Mouse (Mus musculus): ENCODE results near the gene Spata31d1d. TPM values are rescaled to one million over a fixed set of nuclear protein-coding genes. Genes with fewer than 3 reads are reported as not detected.
A peak's percentile ranks its signal among the peaks of the same experiment; 100 is the strongest.
"Not testable (repeated sequence)": the region's sequence is repeated elsewhere in the genome, so short reads cannot be mapped to it uniquely, and the experiment has no call there.

The Spata31d1d gene
- polyA plus RNA-seq, 1 experiment from 2014 or later: not detected

DNA sequence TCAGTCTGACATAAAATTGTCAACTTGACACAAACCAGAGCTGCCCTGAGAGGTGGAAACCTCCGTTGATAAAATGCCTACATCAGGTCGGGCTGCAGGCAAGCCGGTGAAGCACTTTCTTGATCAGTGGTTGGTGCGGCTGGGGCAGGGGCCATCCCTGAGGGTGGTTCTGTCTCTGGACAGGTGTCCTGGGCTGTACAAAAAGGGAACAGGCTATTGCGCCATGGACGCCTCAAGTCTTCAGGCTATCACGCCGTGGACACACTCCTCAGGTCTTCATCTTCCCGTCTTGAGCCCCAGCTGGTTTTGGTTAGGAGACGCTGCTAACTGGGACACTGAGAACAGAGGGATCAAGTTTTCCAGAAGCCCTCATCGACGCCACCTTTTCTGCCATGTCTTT is 18.8 kb upstream of the Spata31d1d start:
- H3K27me3 ChIP-seq (ENCODE audit: low read depth, poor library complexity, severe bottlenecking): no peaks in the 10 kb centered on the region
- H3K27ac ChIP-seq: no peak overlapping the region
- peaks cover 16% of the 10 kb centered on the region for H3K36me3 ChIP-seq
- DNase-seq (ENCODE audit: low spot score): peak; percentile 40
- H3K4me1 ChIP-seq: peaks cover 18% of the 10 kb centered on the region
- no peaks in the 10 kb centered on the region for H3K9me3 ChIP-seq (replicated peaks)
- WGBS: 27% methylated on average over 12 of the region's 12 CpGs
- no peak overlapping the region for H3K4me3 ChIP-seq

DNA sequence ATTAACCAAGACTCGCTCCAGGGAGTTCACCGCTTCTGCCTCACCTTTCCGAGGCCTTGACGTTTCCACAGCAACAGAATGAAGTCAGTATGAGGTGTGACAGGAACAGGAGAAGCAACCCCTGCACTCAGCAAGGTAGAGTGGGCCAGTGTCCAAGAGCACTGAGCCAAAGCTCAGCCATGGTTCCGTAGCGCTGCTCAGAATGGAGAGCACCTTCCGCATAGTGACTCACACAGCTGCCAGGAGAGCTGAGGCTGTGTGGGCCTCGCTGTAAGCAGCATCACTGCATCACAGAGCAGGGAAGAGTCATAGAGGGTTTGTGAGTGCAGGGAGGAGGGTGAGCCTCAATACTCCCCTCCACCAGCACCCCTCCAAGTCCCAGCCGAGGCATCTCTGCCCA is 15.2 kb upstream of the Spata31d1d start, which contains the start of gene 1700014D04Rik:
TSS of gene 1700014D04Rik (minus strand) at position 42 of the 400 bp plus-strand sequence.
- H3K4me1 ChIP-seq: peaks cover 18% of the 10 kb centered on the region
- no peak within 1 kb of the TSS for H3K27ac ChIP-seq
- H3K27me3 ChIP-seq (ENCODE audit: low read depth, poor library complexity, severe bottlenecking): no peaks in the 10 kb centered on the region
- H3K9me3 ChIP-seq (replicated peaks): no peaks in the 10 kb centered on the region
- H3K4me3 ChIP-seq: no peak within 1 kb of the TSS
- 80% methylated on average over 9 of the region's 9 CpGs for WGBS
- DNase-seq (ENCODE audit: low spot score): no peak
- no peaks in the 10 kb centered on the region for H3K36me3 ChIP-seq

DNA sequence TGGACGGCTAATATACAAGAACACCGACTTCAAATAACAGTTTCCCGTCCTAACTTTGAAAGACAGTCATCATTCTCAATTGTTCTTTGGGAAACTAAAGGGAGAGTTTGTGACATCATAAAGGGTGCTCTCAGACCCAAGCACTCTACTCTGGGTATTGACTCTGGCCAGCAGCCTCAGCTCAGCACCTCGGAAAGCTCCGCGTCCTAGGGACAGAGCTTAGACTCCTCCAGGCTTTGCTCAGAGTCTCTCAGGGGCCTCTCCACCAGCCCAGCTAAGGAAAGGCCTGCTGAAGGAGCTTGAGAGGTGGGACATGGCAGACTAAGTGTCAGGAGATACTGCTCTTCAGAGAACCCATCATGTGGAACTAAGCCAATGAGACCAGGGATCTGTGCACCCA is 14.6 kb upstream of the Spata31d1d start:
- no peaks in the 10 kb centered on the region for H3K27me3 ChIP-seq (ENCODE audit: low read depth, poor library complexity, severe bottlenecking)
- no peaks in the 10 kb centered on the region for H3K36me3 ChIP-seq
- no peaks in the 10 kb centered on the region for H3K9me3 ChIP-seq (replicated peaks)
- no peak overlapping the region for H3K27ac ChIP-seq
- H3K4me1 ChIP-seq: peaks cover 15% of the 10 kb centered on the region
- peak; percentile 47 for DNase-seq (ENCODE audit: low spot score)
- WGBS: 66% methylated on average over 6 of the region's 6 CpGs
- H3K4me3 ChIP-seq: no peak overlapping the region

DNA sequence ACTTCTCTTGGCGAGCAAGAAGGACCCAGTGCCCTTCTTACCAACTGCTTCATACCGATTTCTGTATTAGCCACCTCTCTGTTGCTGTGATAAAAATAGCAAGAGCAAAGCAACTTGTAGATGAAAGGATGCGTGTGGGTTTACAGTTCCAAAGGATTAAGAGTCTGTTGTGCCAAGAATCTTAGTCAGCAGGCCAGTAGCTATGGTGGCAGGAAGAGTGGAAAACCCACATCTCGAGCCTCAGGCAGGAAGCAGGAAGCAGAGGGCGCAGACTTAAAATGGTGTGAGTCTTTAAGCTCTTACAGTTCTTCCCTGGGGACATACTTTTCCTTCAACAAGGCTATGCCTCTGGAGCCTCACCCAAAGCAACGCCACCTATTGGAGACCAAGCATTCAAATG is 13.9 kb upstream of the Spata31d1d start:
- no peak for DNase-seq (ENCODE audit: low spot score)
- H3K4me3 ChIP-seq: no peak overlapping the region
- H3K27me3 ChIP-seq (ENCODE audit: low read depth, poor library complexity, severe bottlenecking): no peaks in the 10 kb centered on the region
- 88% methylated on average over 6 of the region's 6 CpGs for WGBS
- H3K36me3 ChIP-seq: no peaks in the 10 kb centered on the region
- no peak overlapping the region for H3K27ac ChIP-seq
- H3K4me1 ChIP-seq: peaks cover 8% of the 10 kb centered on the region
- H3K9me3 ChIP-seq (replicated peaks): no peaks in the 10 kb centered on the region

DNA sequence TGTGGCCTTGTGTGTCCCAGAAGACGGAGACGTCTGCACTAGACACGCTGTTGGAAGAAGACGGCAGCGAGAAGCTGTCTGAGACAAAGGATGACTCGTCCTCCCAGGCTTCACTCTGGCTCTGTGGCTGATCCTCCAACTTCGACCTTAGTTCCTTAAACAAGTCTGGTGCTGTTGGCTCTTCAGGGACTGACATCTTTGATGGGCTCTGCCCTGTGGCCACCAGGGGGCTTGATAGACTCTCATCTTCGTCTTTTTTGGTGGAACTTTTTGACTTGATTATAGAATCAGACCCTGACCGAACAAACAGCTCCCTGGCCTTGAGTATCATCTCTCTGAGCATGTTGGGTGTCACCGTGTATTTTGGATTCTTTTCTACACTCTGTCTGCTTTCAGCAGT is 10.1 kb upstream of the Spata31d1d start:
- Histone ChIP-seq H3K4me1 (no peaks in the 10 kb centered on the region), H3K36me3 (no peaks in the 10 kb centered on the region), H3K4me3 (no peak overlapping the region), H3K9me3 (replicated peaks) (no peaks in the 10 kb centered on the region), H3K27me3 (ENCODE audit: low read depth, poor library complexity, severe bottlenecking) (no peaks in the 10 kb centered on the region), H3K27ac (no peak overlapping the region)
- DNase-seq (ENCODE audit: low spot score): no peak
- WGBS: 82% methylated on average over 10 of the region's 10 CpGs

DNA sequence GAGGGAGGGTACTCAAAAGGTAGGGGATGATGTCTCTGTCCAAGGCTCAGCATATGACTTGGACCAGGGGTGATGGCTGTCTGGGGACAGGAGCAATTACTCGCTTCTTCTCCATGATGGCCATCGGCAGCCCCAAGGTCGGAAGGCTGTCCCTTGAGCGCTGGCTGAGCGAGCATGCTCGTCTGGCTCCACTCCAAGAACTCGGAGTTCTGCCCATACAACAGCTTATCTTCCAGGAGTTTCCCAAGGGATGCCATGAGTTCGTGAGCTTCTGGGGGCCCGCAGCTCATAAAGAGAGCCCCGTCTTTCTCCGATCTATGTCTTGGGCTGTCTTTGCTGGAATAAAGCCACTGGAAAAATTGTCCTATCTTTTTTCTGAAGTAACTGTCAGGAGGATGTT is 9.5 kb upstream of the Spata31d1d start:
- no peak for DNase-seq (ENCODE audit: low spot score)
- 94% methylated on average over 11 of the region's 11 CpGs for WGBS
- H3K4me1 ChIP-seq: no peaks in the 10 kb centered on the region
- H3K27ac ChIP-seq: no peak overlapping the region
- no peak overlapping the region for H3K4me3 ChIP-seq
- H3K9me3 ChIP-seq (replicated peaks): no peaks in the 10 kb centered on the region
- no peaks in the 10 kb centered on the region for H3K27me3 ChIP-seq (ENCODE audit: low read depth, poor library complexity, severe bottlenecking)
- H3K36me3 ChIP-seq: no peaks in the 10 kb centered on the region

DNA sequence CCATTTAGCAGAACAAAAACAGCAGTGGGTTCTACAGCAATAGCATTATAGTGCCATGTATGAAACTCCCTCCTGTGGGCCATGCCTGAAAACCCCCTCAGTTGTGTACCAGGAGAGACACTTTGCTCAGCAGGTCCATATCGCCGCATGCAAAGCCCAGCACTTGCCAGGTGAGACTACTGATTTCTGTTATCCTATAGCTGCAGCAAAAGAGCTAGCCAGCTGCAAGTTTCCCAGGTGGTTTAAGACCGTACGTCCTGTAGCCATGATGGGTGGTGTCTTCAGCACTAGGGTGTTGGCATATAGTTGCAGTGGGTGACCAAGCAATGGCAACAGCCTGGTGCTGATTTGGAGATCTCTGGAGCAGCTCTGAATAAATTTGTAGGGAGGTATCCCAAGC is 7.8 kb upstream of the Spata31d1d start:
- Histone ChIP-seq H3K4me1 (0 out of 2 replicates have a peak, but pooled peaks cover 3% of the 10 kb centered on the region), H3K36me3 (no peaks in the 10 kb centered on the region), H3K9me3 (replicated peaks) (no peaks in the 10 kb centered on the region), H3K27me3 (ENCODE audit: low read depth, poor library complexity, severe bottlenecking) (no peaks in the 10 kb centered on the region), H3K27ac (no peak overlapping the region), H3K4me3 (no peak overlapping the region)
- WGBS: 91% methylated on average over 4 of the region's 4 CpGs
- DNase-seq (ENCODE audit: low spot score): no peak

DNA sequence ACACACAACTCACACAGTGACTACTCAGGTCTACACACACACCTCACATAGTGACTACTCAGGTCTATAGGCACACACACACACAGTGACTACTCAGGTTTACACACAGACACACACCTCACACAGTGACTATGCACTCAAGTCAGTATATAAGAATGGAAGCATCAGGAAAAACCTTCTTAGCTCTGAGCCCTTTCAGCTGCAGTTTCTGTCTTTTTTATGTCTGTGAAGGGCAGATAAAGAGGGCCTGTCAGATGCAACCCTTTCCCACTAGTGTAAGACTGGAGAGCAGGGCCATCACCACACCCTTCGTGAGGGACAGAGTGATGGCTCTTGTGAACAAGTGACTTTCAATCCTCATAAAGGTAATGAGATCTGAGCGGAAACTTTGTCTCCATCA is 6.9 kb upstream of the Spata31d1d start:
- Histone ChIP-seq H3K9me3 (replicated peaks) (no peaks in the 10 kb centered on the region), H3K27ac (no peak overlapping the region), H3K4me3 (no peak overlapping the region), H3K4me1 (0 out of 2 replicates have a peak, but pooled peaks cover 3% of the 10 kb centered on the region), H3K36me3 (no peaks in the 10 kb centered on the region), H3K27me3 (ENCODE audit: low read depth, poor library complexity, severe bottlenecking) (no peaks in the 10 kb centered on the region)
- 88% methylated on average over 2 of the region's 2 CpGs for WGBS
- no peak for DNase-seq (ENCODE audit: low spot score)

DNA sequence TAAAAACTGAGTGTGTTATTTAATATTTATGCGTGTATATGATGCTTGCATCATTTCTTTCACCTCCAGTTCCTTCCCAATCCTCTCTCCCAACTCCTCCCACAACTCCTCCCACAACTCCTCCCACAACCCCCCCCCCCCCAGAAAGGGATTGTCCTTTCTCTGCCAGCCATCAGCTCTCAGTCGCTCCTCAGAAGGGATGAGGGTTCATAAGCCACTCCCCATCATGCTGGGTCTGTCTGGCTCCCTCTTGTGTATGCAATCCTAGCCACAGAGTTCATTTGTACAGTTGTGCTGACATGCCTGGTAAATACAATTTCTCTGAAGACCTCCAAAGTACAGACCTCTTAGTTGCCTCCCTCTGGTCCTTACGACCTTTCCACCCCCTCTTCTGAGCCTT is 3.6 kb upstream of the Spata31d1d start:
- DNase-seq (ENCODE audit: low spot score): no peak
- Histone ChIP-seq H3K4me3 (no peak overlapping the region), H3K27ac (no peak overlapping the region), H3K36me3 (no peaks in the 10 kb centered on the region), H3K27me3 (ENCODE audit: low read depth, poor library complexity, severe bottlenecking) (no peaks in the 10 kb centered on the region), H3K4me1 (0 out of 2 replicates have a peak, but pooled peaks cover 3% of the 10 kb centered on the region), H3K9me3 (replicated peaks) (no peaks in the 10 kb centered on the region)
- WGBS: 25% methylated on average over 3 of the region's 3 CpGs

DNA sequence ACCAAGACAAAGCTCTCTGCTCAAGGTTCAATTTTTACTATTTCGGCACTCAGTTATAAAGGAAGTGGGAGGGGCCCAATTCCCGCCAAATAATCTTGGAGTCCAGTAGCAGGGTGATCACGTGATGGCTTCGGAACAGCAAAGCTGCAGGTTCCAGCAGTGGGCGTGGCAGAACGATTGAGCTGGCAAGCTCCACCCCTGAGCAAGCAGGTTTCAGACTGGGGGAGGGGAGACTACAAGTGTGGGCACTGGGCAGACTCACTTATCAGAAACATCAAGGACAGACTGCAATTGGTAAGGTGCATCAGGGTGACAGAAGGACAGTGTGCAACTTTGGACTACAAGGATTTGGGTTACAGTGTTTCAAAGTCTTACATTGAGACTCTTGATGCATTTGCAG is 2.8 kb upstream of the Spata31d1d start:
- H3K4me3 ChIP-seq; H3K27ac ChIP-seq; H3K4me1 ChIP-seq; DNase-seq (ENCODE audit: low spot score); H3K27me3 ChIP-seq (ENCODE audit: low read depth, poor library complexity, severe bottlenecking); H3K36me3 ChIP-seq; H3K9me3 ChIP-seq (replicated peaks): not testable (repeated sequence)
- 44% methylated on average over 6 of the region's 6 CpGs for WGBS

DNA sequence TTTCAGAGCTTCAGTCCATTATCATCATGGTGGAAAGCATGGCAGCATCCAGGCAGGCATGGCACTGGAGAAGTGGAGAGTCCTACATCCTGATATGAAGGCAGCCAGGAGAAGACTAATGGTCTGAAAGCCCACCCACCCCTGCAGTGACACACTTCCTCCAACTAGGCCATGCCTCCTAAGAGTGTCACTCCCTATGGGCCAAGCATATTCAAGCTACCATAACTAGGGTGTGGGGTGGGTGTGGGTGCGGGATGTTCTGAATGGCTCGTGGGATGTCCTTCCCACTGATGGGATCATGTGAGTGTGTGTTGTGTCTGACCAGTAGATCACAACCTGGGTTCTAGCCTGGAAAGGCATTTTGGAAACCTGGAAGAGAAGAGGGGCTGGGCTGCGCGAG is 2.4 kb upstream of the Spata31d1d start:
- DNase-seq (ENCODE audit: low spot score): no peak
- no peaks in the 10 kb centered on the region for H3K9me3 ChIP-seq (replicated peaks)
- H3K27ac ChIP-seq: no peak overlapping the region
- H3K4me1 ChIP-seq: 0 out of 2 replicates have a peak, but pooled peaks cover 3% of the 10 kb centered on the region
- no peaks in the 10 kb centered on the region for H3K36me3 ChIP-seq
- 83% methylated on average over 4 of the region's 4 CpGs for WGBS
- no peak overlapping the region for H3K4me3 ChIP-seq
- 0 out of 2 replicates have a peak, but pooled peaks cover 5% of the 10 kb centered on the region for H3K27me3 ChIP-seq (ENCODE audit: low read depth, poor library complexity, severe bottlenecking)

DNA sequence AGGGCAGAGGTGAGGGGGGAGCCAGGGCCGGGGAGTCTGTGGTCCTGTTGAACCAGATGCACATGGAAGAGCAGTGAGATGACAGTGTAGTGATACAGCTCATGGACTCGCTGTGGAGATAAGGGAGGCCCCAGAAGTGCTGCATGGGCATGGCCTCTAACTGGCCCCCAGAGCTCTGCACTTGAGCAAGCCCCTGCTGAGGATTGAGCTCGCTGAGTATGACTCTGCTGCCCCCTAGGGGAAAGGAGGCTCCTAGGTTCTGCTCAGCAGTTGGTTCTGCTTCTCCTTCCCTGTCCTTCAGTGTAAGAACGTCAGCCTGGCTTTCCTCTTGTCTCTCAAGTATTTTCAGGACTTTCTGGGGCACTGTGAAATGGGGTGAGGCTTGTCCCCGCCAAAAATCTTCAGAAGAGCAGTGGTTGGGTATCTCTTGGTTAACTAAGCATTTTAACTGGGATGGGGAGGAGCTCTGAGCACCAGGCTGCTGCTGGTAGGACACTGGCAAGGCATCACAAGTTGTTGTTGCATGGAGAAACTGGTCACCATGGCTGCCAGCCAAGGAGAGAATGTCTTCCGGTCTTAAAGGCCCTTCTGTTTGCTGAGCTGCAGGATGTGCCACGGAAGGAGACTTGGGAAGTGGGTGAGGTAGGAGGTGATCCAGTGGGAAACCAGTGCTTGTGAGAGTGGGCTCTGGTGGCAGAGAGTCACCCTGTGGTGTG is 3.0 kb downstream of the Spata31d1d start:
- no peak overlapping the region for H3K4me3 ChIP-seq
- DNase-seq (ENCODE audit: low spot score): peak; percentile 85
- H3K27me3 ChIP-seq (ENCODE audit: low read depth, poor library complexity, severe bottlenecking): peaks cover 25% of the 10 kb centered on the region
- WGBS: 30% methylated on average over 7 of the region's 7 CpGs
- no peak overlapping the region for H3K27ac ChIP-seq
- H3K9me3 ChIP-seq (replicated peaks): no peaks in the 10 kb centered on the region
- H3K36me3 ChIP-seq: no peaks in the 10 kb centered on the region
- H3K4me1 ChIP-seq: peaks cover 17% of the 10 kb centered on the region

DNA sequence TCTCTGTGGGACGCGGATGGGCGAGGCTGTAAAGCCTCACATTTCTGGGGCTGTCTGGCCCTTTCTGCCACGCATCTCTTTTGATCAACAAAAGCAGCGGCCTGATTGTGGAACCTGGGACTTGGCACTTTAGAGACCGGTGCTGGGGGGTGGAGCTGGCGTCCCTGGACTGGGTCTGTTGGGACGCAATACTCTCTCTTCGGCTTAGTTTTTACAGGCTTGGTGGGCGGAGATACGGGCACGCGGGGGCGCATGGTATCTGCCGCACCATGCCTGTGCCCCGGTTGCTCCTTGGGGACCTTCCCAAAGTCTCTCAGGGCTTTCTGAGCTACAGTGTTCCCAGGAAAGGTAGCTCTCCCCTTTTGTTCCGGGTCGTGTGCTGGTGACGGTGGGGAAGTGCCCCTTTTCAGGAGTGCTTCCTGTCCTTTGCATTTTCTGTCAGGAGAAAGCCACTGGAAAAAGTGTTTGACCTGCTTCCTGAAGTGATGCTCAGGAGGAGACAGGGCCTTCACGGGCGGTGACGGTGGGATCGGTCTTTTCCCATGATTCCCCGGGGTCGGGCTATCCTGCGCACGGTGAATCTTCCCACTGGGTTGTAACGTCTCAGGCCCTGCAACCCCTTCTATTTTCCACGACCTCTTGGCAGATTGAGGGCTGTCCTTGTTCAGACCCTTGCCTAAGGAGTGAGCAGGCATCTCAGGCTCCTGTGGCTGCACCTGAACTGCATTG is 5.2 kb downstream of the Spata31d1d start:
- H3K27me3 ChIP-seq (ENCODE audit: low read depth, poor library complexity, severe bottlenecking): peaks cover 25% of the 10 kb centered on the region
- 30% methylated on average over 29 of the region's 29 CpGs for WGBS
- peak overlapping the region; percentile 50 for H3K27ac ChIP-seq
- H3K9me3 ChIP-seq (replicated peaks): no peaks in the 10 kb centered on the region
- peaks cover 17% of the 10 kb centered on the region for H3K4me1 ChIP-seq
- H3K4me3 ChIP-seq: peak overlapping the region; percentile 38
- H3K36me3 ChIP-seq: no peaks in the 10 kb centered on the region
- no peak for DNase-seq (ENCODE audit: low spot score)
